Mouse (Mus musculus): ENCODE results near the gene Pdrg1.

Pdrg1 gene

GRCm38 (mm10) chr2:153014758-153015593, at the start of gene Pdrg1:
Gene Pdrg1, minus strand, starts transcription at chr2:153015427.
- peak; percentile 74 for DNase-seq (ENCODE audit: extremely low read depth, low read depth)

DNA sequence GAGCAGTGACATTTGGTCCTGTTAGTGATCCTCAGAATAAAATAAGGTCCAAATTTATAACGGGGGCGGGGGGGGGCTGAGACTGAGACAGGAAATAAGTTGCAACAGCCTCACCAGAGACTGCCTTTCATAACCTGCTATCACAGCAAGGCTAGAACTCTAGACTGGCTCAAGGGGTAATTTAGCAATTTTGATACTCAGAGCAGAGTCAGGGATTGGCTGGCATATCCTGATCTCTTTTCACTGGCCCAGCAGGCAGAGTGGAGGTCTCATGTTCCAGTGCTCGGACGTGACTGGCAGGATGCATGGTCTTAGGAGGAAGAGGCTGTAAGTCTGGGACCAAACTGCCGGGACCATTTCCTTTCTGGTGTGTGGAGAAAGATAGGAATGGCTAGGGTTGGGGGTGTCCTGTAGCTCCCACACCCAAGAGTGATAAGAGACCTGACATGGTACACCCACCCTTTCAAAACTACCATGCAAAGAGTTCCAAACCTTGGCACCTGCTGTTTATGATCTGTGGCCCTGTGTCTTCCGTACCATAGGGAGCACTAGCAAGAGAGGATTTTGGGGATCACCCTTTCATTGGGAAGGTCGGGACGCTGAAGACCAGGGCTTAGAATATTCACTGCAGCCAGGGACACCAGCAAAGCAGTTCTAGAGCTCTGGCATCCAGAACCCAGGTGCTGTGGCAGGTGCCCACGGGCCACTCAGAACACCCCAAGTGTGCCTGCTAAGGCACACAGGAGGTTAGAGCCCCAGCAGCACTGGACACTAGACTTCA, 49.2 kb upstream of the Pdrg1 start:
- no peak for DNase-seq (ENCODE audit: extremely low read depth, low read depth)

DNA sequence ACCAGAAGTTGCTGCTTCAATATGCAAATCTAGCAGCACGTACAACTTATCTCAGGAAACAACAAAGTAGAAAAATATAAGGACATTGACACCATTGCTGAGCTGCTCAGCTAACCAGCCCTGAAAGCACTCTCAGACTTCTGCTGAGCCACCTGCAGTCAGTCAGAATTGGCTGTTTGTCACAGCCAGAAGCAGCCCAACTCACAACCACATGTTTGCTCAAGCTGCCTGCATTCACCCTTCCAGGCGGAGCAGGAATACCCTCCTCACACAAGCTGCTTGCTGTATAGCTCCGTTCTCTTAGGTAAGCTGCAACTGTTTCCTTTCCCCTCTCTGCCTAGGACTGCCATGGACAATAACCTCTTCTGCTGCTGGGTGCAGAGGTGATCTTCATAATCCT, 48.2 kb upstream of the Pdrg1 start:
- no peak for DNase-seq (ENCODE audit: extremely low read depth, low read depth)

- DNase-seq (ENCODE audit: extremely low read depth, low read depth): no peak
Observed at GRCm38 (mm10) chr2:153060216-153060615, 45.0 kb upstream of the Pdrg1 start.

DNA sequence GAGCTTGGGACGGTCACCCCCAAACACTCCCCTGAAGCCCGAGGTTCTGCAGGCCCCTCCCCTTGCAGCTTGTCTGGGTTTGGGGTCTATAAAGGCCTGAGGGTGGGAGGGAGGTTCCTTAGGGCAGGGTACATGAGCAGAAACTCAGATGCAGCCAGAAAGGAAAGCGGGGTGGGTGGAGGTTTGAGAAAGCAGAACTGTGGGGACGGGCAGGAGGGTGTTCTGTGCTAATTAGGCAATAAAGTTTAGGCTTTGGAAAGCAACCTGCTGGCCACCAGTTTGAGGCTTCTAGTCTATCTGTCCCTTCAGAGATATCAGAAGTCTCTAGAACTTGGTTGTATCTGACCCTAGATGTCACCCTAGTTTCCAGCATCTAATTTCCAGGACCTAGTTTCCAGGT, 43.1 kb upstream of the Pdrg1 start:
- DNase-seq (ENCODE audit: extremely low read depth, low read depth): no peak

GRCm38 (mm10) chr2:153055270-153055920, 40.2 kb upstream of the Pdrg1 start:
- DNase-seq (ENCODE audit: extremely low read depth, low read depth): no peak

- DNase-seq (ENCODE audit: extremely low read depth, low read depth): no peak
Observed at GRCm38 (mm10) chr2:153053896-153054295, 38.7 kb upstream of the Pdrg1 start.

DNA sequence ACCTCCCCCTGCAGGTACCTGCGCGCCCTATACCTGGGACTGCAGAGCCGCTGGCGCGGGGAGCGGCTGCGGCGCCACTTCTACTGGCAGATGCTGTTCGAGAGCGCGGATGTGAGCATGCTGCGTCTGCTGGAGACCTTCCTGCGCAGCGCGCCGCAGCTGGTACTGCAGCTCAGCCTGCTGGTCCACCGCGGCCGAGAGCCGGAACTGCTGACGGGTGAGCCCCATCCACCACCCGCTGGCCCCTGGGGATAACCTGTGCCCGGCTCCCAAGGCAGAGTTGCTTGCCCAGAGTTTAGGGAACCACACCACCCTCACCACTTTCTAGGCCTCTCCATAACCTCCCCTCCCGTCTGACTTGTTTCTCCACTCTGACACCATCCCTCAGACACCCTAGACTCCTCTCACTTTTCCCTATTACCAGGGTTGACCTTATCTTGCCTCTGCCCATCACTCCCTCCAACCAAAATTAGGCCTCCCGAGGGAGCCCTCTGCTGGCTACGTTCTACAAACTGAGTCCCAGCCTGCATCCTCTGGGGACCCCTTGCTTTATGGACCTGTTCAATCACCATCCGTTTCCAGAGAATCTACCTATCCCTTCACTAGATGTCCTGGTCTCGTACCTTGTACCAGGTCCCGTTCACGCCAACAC, 37.6 kb upstream of the Pdrg1 start:
- DNase-seq (ENCODE audit: extremely low read depth, low read depth): no peak

- DNase-seq (ENCODE audit: extremely low read depth, low read depth): no peak
Observed at GRCm38 (mm10) chr2:153051537-153051936, 36.3 kb upstream of the Pdrg1 start.

- DNase-seq (ENCODE audit: extremely low read depth, low read depth): no peak
Observed at GRCm38 (mm10) chr2:153051095-153051494, 35.9 kb upstream of the Pdrg1 start.

- no peak for DNase-seq (ENCODE audit: extremely low read depth, low read depth)
Observed at GRCm38 (mm10) chr2:153049997-153050358, 34.8 kb upstream of the Pdrg1 start.

GRCm38 (mm10) chr2:153049288-153049996, 34.2 kb upstream of the Pdrg1 start:
- no peak for DNase-seq (ENCODE audit: extremely low read depth, low read depth)

- peak; percentile 23 for DNase-seq (ENCODE audit: extremely low read depth, low read depth)
Observed at GRCm38 (mm10) chr2:153047828-153048465, 32.7 kb upstream of the Pdrg1 start.

DNA sequence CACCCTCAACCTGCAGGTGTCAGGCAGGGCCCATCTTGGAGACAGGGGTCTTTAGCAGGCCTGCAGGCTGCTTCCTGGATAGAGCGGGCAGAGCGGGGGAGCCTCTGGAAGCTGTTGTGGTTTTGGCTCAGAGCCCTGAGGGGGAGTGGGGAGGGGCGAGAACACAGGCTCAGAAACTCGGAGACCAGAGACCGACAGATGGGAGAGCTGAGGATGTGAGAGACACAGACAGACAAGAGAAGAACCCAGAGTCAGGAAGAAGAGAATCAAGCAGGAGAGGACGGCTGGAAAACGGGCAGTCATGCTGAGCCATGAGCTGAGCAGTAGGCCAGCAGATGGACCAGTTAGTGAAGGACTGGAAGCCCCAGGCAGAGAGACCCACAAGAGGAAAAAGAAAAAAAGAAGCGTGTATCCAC, 30.7 kb upstream of the Pdrg1 start:
- DNase-seq (ENCODE audit: extremely low read depth, low read depth): no peak

DNA sequence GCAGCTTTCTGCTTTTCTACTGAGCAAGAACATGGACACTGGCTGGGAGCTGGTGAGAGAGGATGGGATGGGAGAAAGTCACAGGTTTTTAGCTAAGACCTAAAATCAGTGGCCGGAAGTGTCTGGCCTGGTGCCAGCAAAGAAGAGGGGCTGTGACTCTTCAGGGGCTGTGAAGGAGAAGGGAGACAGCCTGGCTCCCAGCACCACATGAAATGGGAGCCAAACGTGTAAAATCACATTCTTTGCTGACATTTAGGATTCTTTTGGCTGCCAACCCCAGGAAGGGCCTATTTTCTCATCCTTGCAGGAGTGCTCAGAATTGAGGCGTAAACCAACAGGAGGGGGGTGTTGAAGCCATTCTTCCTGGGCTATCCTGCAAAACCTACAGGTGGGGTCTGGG, 28.7 kb upstream of the Pdrg1 start:
- DNase-seq (ENCODE audit: extremely low read depth, low read depth): no peak

DNA sequence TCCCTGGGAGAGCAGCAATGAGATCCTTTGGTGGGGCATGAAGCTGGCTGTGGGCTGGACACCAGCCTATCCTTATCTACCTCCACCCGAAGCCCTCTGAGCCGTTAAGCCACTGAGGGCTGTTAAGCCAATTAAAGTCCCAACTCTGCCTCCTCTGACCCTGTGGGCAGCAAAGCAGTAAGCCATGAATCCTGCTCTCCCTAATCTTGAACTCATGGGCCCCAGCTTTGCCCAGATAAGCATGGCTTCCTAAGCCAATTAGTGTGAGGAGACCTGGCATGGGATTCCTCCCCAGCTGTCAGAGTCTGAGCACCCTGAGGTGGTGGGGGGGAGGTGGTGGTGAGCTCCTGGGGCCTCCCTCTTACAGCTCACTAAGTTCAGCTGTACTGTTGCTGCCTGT, 21.5 kb upstream of the Pdrg1 start:
- DNase-seq (ENCODE audit: extremely low read depth, low read depth): no peak

DNA sequence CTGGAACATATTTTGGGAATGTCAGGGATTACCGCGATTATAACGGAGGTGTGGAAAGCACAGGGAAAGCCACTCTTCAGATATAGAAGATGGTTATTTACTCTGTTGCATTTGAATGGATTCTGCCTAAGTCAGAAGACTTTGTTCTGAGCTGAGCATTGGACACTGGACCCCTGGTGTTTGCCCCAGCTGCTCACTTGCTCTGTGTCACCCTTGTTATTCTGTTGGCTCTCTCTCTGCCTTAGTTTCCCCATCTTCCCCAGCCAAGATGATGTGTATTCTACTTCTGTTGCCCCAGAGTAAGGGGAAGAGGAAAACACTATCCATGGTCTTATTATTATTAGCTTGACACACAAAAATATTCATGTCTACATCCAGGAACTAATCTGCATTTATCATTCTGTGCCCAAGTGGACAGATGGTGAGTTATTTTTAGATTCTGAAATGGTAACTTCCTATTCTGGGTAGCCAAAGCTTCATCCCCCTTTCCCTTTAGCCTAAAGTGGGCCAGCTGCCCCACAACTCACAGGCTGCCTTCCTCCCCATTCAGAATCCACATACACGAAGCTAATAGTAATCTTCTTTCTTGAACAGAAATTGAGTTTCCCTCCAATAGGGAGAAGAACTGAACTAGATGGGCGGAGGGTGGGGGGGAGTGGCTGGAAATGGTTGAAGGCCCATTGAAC, 18.5 kb upstream of the Pdrg1 start:
- DNase-seq (ENCODE audit: extremely low read depth, low read depth): no peak

GRCm38 (mm10) chr2:153032973-153033372, 17.7 kb upstream of the Pdrg1 start:
- DNase-seq (ENCODE audit: extremely low read depth, low read depth): no peak

GRCm38 (mm10) chr2:153032083-153032842, 17.0 kb upstream of the Pdrg1 start:
- peak; percentile 9 for DNase-seq (ENCODE audit: extremely low read depth, low read depth)
